Mouse (Mus musculus) forebrain, postnatal 0 days (tissue): Measurements from ENCODE around the gene Mast1. TPM values are rescaled to one million over a fixed set of nuclear protein-coding genes. Genes with fewer than 3 reads are reported as not detected.

ENCODE experiments used
- ATAC-seq: fragments of 200-750 bp; cut with Nextera tagmentation; 2 replicates; pipeline ENCODE4 v1.8.0; 2017; ENCODE audit warnings: mild to moderate bottlenecking, moderate library complexity
- DNase-seq: peaks from one replicate; pipeline ENCODE4 v3.0.0-alpha.2; 2015
- H3K27ac ChIP-seq: fragments of 300-500 bp; sonication (generic); 2 replicates; pipeline ENCODE4 v1.5.1; 2014; ENCODE audit warnings: low read depth, mild to moderate bottlenecking, antibody characterized with exemption, low read length, moderate library complexity, mixed read lengths
- H3K27me3 ChIP-seq: fragments of 300-500 bp; sonication (generic); 2 replicates; pipeline ENCODE4 v1.6.1; 2014; ENCODE audit warnings: mild to moderate bottlenecking, low read length, mixed read lengths; ENCODE audit not compliant: insufficient read depth
- H3K36me3 ChIP-seq: fragments of 300-500 bp; sonication (generic); 2 replicates; pipeline ENCODE4 v1.6.1; 2014; ENCODE audit warnings: mild to moderate bottlenecking, moderate library complexity; ENCODE audit not compliant: insufficient read depth
- H3K4me1 ChIP-seq: fragments of 300-500 bp; sonication (generic); 2 replicates; pipeline ENCODE4 v1.6.1; 2014; ENCODE audit warnings: antibody characterized with exemption; ENCODE audit not compliant: insufficient read depth
- H3K4me2 ChIP-seq: fragments of 300-500 bp; sonication (generic); 2 replicates; pipeline ENCODE4 v1.6.1; 2014; ENCODE audit warnings: low read depth, mild to moderate bottlenecking, moderate library complexity
- H3K4me3 ChIP-seq: fragments of 300-500 bp; sonication (generic); 2 replicates; pipeline ENCODE4 v1.5.1; 2014; ENCODE audit warnings: low read depth, low read length, mixed read lengths
- H3K9ac ChIP-seq: fragments of 300-500 bp; sonication (generic); 2 replicates; pipeline ENCODE4 v1.6.1; 2014; ENCODE audit warnings: mild to moderate bottlenecking
- H3K9me3 ChIP-seq: fragments of 300-500 bp; sonication (generic); 2 replicates; pipeline ENCODE4 v1.6.1; 2016; ENCODE audit warnings: low read length
- CTCF ChIP-seq: sonication (generic); IDR thresholded peaks from 2 replicates; pipeline ENCODE4 v1.5.1; 2016; ENCODE audit warnings: antibody characterized with exemption, control low read depth, low read depth
- WGBS: fragments of 180-500 bp; shearing (Covaris S2); extraction: QIAGEN DNeasy Blood & Tissue Kit; methylation state at CpG from one replicate; pipeline ENCODE4 v1.1.7; 2014; 5-methylcytosine and 5-hydroxymethylcytosine counted together
- polyA plus RNA-seq: library from polyadenylated mRNA; unstranded; fragments of >200 nt; fragmentation: Nextera tagmentation; extraction: Ambion mirVana; gene quantifications from 2 replicates; pipeline ENCODE4 v1.2.1, GENCODE M21; 2015
- total RNA-seq: library from RNA; depleted of rRNA; stranded (reverse); fragments of >200 nt; gene quantifications from 2 replicates; pipeline ENCODE4 v1.2.3, GENCODE M21; 2014

Mast1 gene
- total and polyA plus RNA-seq, 2 experiments from 2014 or later, result 57.7 to 63.8 TPM

- Histone ChIP-seq H3K27ac (peak within 1 kb of the TSS; percentile 84), H3K4me2 (peak within 1 kb of the TSS; percentile 69), H3K4me1 (0 out of 2 replicates have a peak, but pooled peaks cover 9% of the 10 kb centered on the region), H3K9ac (peak within 1 kb of the TSS; percentile 80), H3K27me3 (peaks cover 14% of the 10 kb centered on the region; the same call in 1 of the 2 replicates), H3K36me3 (no peaks in the 10 kb centered on the region), H3K9me3 (no peaks in the 10 kb centered on the region), H3K4me3 (peak within 1 kb of the TSS; percentile 77)
- peak; percentile 50 for TF ChIP-seq CTCF
- WGBS, result 8% methylated on average over 17 of the region's 17 CpGs
- peak; percentile 65 for DNase-seq
- ATAC-seq, result peak; percentile 38
These were observed 9.5 kb upstream of the Mast1 start, which contains the start of gene Rtbdn for GRCm38 (mm10) chr8:84946528-84947240. TSS of gene Rtbdn (plus strand) at chr8:84946991.

- ATAC-seq (peak; percentile 81), DNase-seq (peak; percentile 78)
- Histone ChIP-seq H3K4me3 (peak overlapping the region; percentile 77), H3K9ac (peak overlapping the region; percentile 80), H3K4me1 (0 out of 2 replicates have a peak, but pooled peaks cover 9% of the 10 kb centered on the region), H3K9me3 (no peaks in the 10 kb centered on the region), H3K27ac (peak overlapping the region; percentile 84), H3K27me3 (peaks cover 14% of the 10 kb centered on the region; the same call in 1 of the 2 replicates), H3K36me3 (no peaks in the 10 kb centered on the region), H3K4me2 (peak overlapping the region; percentile 69)
- TF ChIP-seq CTCF, result peak; percentile 75
- WGBS, result 1% methylated on average over 36 of the region's 67 CpGs
These were observed 8.7 kb upstream of the Mast1 start for GRCm38 (mm10) chr8:84945633-84946527.

- DNase-seq, result peak; percentile 80
- H3K27ac ChIP-seq, result peak overlapping the region; percentile 84; the same call in 1 of the 2 replicates
- peak overlapping the region; percentile 80 for H3K9ac ChIP-seq
- H3K4me1 ChIP-seq, result 0 out of 2 replicates have a peak, but pooled peaks cover 9% of the 10 kb centered on the region
- no peaks in the 10 kb centered on the region for H3K36me3 ChIP-seq
- ATAC-seq, result peak; percentile 54
- H3K4me3 ChIP-seq, result peak overlapping the region; percentile 77
- peak overlapping the region; percentile 69 for H3K4me2 ChIP-seq
- 0% methylated on average over 11 of the region's 11 CpGs for WGBS
- no peak for TF ChIP-seq CTCF
- H3K9me3 ChIP-seq, result no peaks in the 10 kb centered on the region
- H3K27me3 ChIP-seq, result peaks cover 11% of the 10 kb centered on the region; the same call in 1 of the 2 replicates
These were observed 8.1 kb upstream of the Mast1 start for GRCm38 (mm10) chr8:84945235-84945632.

GRCm38 (mm10) chr8:84944478-84945160 is 7.5 kb upstream of the Mast1 start:
- peak; percentile 17 for ATAC-seq
- Histone ChIP-seq H3K36me3 (no peaks in the 10 kb centered on the region), H3K9me3 (no peaks in the 10 kb centered on the region), H3K9ac (peak overlapping the region; percentile 80), H3K4me1 (0 out of 2 replicates have a peak, but pooled peaks cover 9% of the 10 kb centered on the region), H3K4me2 (peak overlapping the region; percentile 69), H3K27ac (no peak overlapping the region), H3K27me3 (peaks cover 5% of the 10 kb centered on the region; the same call in 1 of the 2 replicates), H3K4me3 (peak overlapping the region; percentile 77)
- TF ChIP-seq CTCF, result no peak
- DNase-seq, result peak; percentile 76
- 3% methylated on average over 26 of the region's 26 CpGs for WGBS

GRCm38 (mm10) chr8:84943699-84944098 is 6.5 kb upstream of the Mast1 start:
- Histone ChIP-seq H3K27ac (no peak overlapping the region), H3K36me3 (no peaks in the 10 kb centered on the region), H3K4me2 (no peak overlapping the region), H3K4me1 (0 out of 2 replicates have a peak, but pooled peaks cover 9% of the 10 kb centered on the region), H3K9ac (0 out of 2 replicates have a peak overlapping the region, but pooled peaks have one; percentile 40), H3K9me3 (no peaks in the 10 kb centered on the region), H3K27me3 (peaks cover 5% of the 10 kb centered on the region; the same call in 1 of the 2 replicates), H3K4me3 (no peak overlapping the region; the same call in 1 of the 2 replicates)
- ATAC-seq (no peak), DNase-seq (no peak)
- no peak for TF ChIP-seq CTCF
- WGBS, result 16% methylated on average over 4 of the region's 4 CpGs
